Mouse (Mus musculus): ENCODE data around the gene Susd6.

Susd6 gene

DNA sequence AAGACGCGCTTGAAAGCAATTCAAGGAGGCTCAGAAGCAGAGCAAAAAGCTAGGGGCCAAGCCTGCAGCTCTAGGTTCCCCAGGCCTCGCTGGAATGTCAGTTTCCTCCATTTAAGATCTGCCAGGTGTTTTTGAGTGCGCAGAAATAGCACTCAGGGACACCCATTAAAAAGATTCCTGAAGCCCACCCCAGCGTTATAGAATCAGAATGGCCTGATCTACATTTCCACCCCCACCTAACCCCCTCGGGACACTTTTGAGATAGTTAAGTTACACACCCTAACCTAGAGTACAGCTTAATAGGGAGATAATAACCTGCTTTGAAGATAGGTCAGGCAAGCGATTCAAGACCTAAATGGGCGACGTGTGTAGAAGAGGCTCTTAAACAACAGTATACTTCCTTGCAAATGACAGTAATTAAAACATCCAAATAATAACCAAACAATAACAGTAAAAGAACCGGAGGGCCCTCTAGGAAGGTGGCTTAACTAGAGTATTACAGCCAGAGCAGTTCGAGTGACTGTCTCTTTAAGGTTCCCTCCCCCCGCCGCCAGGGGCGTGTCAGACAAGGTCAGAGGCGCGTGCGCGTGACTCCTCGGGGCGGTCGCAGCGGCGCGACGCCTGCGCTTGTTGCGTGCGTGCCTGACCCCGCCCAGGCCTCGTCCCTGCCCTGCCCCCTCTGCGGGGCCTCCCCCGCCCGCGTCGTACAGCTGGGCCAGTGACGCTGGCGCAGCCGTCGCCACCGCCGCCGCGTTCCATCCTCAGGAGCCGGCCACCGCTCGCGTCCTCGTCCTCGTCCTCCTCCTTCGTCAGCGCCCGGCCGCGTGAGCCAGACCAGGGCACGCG lies at the start of gene Susd6:
Gene Susd6 (plus strand): TSS at position 662 of the 846 bp plus-strand sequence.
- peak; percentile 99 for DNase-seq (ENCODE audit: low read depth, low spot score)

DNA sequence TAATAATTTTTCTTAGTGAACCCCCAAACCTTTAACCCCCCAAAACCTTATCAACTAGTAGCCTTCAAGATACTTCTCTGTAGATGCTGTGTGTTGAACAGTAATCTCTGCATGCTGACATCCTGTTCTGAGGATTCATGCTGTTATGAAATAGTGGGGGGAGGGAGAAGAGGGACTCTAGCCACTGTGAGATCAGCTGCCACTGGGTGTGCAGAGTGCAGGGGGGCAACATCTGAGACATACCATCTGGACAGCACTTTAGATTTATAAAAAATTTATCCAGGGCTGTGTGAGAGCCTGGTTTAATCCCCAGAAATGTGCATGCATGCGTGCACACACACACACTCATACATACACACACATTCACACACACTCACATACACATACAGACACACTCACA lies 45.7 kb upstream of the Susd6 start:
- DNase-seq (ENCODE audit: low read depth, low spot score), result no peak

DNA sequence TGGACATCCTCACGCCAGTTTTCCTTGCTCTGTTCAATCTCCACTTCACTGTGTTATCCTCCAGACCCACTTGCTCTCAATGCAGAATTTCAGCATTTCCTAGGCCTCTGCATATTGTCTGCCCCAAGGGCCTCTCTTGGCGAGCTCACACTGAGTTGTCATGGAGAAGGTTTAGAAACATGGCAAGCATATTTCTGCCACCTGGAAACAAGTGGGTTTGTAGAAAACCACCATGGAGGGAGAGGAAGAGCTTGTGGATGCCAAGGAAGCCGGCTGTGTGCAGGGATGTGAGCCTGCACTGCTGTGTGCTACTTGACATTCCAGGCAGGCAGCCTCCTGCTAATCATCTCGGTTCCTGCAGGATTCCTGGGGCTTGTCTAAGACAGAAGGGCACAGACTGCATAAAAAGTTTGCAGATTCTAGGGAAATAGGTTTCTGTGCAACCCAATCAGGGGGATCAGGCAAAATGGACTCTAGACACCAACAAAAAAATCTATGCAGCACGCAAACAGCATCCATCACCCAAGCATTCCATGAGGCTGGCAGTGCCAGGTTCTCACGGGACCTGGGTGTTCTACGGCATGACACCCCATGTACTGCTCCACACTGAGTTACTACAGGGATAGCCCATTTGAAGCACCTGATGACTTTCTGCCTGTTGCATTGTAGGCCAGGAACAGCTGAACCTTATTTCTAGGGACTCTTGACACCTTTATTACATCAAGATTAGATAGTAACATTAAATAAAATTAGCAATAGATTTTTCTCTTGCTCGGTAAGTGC lies 44.1 kb upstream of the Susd6 start:
- DNase-seq (ENCODE audit: low read depth, low spot score), result no peak

DNA sequence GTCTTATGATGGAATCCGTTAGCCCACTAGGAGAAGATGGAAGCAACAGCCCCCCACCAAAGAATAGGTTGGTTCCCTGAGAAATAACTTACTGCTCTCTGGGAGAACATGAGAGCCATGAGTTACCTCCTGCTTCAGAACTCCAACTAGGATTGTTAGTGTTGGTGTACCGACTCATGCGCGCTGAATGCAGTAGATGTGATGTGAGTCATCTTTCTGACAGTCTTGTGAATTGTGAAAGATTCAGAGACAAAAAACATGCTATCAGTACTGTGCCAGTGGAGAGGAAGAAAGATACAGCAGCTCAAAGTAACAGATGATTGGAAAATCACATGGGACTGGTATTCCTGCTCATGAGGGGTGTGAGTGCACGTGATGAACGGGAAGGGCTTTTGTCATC lies 38.8 kb upstream of the Susd6 start:
- no peak for DNase-seq (ENCODE audit: low read depth, low spot score)

DNA sequence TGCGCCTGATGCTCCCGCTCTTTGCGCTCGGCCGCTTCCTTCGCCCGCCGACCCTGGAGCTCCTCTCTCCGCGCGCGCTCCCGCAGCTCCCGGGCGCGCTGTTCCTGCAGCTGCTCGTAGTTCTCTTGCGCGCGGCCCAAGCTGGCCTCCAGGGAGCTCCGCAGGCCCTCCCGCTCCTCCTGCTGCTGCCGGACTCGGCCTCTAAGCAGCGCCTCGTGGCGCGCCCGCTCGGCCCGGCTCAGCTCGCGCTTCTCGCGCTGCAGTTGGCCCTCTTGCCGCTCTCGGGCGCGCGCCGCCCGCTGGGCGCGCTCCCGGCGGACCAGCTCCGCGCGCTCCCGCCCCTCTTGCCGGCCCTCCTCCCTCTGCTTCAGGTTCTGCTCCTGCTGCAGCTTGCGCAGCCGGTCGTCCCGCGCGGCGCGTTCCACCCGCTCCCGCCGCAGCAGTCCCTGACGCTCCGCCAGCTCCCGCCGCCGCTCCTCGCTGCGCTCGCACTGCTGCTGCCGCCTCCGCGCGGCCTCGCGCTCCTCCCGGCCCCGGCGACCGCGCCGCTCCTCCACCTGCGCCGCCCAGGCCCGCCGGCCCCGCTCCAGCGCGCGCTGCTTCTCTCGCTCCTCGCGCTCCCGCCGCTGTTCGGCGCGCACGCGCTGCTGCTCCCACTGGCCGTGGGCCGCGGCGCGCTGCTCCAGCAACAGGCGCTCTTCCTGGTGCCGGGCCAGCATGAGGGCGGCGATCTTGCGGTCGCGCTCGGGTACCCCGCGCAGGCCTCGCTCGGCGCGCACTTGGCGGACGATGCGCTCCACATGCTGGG lies 32.4 kb upstream of the Susd6 start:
- DNase-seq (ENCODE audit: low read depth, low spot score), result peak; percentile 51

DNA sequence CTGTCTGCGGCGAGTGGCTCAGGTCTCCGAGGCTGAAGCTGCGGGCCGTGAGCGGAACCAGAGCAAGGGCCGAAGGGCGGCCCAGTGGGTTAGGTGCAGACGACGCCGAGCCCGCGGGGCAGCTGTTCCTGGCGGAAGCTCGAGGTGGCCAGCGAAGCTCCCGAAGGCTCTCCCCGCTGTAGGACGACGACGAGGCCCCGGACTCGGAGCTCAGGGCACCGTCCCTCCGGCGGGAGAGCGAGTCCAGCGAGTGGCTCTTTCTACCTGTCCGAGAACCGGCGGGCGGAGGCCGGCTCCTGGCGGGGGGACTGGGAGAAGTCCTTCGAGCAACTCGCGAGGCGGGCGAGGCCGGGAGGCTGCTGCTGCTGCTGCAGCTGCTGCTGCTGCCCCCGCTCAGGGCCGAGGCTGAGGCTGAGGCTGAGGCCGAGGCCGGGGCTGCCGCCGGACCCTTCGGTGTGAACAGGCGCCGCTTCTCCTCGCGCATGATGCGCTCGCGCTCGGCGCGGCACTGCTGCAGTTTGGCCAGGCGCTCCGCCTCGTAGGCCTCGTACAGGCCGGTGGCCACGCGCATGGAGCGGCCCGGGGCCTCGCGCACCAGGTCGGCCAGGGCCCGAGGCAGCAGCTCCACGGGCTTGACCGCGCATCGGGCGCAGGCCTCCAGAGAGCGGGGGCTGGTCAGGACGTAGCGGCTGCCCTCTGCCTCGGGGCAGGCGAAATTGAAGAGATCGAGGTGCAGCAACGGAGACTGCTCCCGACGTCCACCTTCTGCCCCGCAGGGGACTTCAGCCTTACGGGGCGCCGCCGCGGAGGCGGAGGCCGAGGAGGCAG lies 31.5 kb upstream of the Susd6 start:
- DNase-seq (ENCODE audit: low read depth, low spot score), result peak; percentile 21

DNA sequence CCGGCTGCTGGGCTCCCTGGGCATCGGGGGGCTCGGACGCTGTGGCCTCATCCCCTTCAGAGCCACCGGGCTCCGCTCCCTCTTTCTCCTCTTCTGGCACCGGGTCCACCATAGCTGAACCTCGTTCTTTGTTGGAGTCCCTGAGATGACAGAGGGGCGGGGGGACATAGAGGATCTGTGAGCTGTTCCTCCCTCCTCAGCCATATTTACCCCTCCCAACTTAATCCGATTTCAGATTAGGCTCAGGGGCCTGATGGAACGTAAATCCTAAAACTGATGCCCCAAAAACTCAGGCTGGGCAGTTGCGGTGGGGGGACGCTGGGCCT lies 31.0 kb upstream of the Susd6 start:
- no peak for DNase-seq (ENCODE audit: low read depth, low spot score)

DNA sequence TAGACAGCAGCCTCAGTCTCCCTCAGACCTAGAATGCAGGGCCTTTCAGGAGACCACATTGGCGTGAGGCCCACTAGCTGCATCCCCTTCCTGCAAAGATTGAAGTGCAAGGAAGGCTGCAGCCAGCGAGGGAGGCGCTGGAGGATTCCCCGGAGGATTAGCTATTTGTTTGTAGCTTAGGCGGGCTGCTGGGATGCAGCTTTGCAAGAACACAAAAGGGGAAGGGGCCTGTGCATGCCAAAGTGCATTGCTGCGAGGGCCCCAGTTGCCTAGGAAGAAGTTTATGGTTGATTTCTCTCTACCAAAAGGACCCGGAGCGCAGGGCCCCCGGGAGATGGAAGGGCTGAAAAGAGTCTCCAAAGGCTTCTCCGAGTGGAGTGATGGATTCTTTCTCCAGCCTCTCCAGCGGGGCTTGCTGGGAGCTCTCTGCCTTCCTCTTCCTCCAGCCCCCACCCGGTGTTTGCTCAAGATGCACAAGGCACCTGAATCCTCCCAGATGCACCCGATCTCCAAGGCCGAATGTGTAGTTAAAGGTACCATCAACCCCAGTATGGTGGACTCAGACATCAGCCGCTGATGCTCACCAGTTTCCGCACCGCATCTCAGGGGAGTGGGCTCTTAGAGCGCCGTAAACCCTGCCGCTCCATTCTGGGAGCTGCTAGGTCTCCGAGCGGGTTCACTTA lies 30.5 kb upstream of the Susd6 start:
- DNase-seq (ENCODE audit: low read depth, low spot score), result no peak

DNA sequence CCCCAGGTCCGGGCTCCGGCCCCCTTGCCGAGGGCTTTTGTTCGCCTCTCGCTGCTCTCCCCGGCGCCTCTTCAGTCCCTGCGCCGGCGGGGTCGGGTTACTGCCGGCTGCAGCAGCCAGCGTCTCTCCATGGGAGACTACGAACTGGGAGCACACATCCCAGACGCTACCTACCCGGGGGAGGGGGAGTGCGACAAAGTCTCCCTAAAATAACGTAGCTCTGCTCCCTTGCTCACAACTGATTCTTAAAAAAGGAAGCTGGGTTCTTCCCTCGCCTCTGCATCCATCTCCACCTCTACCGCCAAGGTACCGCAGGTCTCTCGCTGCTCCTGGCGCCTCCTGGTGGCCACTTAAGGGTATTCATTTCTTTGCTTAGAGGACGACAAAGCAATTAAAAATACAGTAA lies 29.9 kb upstream of the Susd6 start, which contains the start of gene Ccdc177:
Gene Ccdc177 (minus strand): TSS at position 292 of the 406 bp plus-strand sequence.
- peak; percentile 80 for DNase-seq (ENCODE audit: low read depth, low spot score)

DNA sequence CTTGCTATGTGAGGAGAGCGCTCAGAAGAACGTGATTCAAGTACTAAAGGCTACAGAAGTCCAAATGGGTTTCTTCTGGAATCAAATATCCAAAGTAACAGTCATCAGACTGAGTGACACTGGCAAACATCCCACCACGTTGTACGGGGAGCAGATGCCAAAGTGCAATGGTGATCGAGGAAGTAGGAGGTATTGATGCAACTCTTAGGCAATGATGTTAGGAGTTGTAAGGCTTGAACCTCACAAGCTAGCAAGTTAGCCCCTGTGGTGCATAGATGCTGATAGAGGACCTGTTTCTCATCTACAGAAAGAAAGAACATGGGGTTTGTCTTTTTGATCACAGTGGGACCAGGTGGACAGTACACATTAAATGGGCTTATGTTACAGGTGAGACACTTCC lies 27.3 kb upstream of the Susd6 start:
- DNase-seq (ENCODE audit: low read depth, low spot score), result no peak

DNA sequence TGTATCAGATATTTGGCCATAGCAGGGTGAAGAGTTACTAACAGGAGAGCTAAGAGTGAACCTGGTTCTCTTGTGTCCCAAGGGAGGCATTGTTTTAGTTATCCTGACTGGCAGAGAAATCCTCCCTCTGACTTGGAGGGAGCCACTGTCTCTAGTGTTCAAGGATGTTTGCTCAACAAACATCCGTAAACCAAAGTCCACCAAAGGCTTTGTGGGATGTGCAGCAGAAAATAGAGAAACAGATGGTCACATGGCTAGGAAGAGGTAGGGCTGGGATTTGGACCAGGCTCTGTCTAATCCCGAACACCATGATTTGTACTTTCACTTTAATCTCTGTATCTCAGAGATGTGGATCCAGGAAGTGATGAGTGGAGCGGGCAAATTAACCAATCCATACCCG lies 26.2 kb upstream of the Susd6 start:
- DNase-seq (ENCODE audit: low read depth, low spot score), result no peak

DNA sequence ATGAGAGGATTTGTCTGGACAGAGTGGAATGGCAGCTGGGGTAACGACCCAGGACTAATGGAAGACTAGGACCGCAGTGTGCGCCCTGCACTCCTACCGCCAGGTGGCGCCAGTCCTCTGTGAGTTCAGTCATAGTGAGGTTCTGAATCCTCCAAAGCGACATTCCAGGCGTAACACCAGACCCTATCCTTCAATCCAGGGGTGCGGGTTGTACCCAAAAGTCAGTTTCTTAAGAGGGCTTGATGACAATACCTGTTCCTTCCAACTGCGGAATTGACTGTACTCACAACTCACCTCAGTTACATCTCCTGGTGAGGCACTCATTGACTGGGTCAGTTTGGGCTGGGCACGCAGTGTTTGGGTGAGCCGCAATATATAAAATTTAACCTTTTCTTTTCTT lies 20.6 kb upstream of the Susd6 start:
- DNase-seq (ENCODE audit: low read depth, low spot score), result peak; percentile 73

DNA sequence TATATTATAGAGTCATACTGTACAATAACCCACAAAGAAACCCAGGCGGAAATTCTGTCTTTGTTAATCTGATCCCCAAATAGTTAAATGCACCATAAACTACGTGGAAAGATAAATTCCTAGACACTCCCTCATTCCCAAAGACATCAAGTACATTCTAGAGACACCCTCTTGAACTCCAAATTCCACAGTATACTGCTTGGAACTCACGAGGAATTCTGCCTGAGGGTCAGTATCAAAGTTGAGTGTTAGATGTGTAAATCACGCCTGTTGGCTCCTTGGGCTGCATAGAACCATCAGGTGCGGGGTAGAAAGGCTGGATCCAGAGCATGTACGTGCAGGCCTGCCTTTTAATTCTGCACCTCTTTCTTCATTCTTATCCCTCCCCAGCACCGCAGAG lies 15.5 kb upstream of the Susd6 start:
- DNase-seq (ENCODE audit: low read depth, low spot score), result no peak

DNA sequence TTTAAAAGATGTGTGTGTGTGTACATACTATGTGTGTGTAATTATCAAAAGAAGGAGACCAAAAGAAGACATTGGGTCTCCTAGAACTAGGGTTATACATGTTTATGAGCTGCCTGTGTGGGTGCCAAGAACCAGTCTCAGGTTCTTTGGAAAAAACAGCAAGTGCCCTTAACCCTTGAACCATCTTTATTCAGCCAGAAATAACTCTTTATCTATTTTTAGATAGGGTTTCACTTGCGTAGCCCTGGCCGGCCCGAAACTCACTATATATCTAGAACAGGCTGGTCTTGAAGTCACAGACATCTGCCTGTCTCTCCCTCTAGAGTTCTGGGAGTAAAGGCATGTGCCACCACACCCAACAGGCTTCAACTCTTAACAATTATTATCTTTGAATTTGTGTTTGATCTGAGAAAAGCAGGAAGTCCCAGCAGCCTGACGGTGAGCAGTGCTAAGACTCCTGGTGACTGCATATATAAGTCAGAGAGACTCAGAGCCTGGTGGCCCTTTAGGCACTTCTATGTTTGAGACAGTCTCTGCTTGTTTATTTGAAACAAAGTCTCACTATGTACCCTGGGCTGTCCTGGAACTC lies 14.2 kb upstream of the Susd6 start:
- peak; percentile 15 for DNase-seq (ENCODE audit: low read depth, low spot score)

DNA sequence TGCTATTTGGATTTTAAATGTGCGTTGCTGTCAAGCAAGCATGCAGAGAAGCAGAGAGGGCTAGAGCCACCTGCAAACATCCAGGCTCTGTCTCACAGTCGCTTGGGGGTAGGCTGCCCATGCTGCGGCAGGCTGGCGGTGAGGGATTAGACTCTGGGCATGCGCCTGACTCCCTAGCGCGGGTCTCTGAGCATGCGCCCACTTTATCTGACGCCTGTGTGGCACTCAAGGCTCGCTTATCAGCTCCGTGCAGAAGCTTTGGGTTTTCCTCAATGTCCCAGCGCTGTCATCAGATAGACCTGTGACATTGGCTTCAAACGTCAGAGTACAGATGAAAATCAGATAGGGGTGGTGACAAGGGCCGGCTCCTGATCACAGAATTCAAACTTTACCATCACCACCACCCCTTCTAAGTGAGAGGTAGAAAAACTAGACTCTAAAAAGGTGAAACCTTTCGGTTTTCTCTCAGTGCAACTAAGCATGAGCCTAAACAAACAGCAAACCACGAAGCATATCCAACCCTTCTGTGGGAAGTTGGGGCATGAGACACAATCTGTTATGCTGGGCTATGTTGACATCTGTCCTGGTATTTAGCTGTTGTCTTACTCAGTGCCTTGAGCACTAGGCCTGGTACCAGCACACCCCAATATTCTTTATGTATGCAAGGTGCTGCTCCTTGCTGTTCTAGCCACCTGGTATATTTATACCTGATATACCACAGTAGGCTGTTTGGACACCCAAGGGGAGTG lies 11.9 kb upstream of the Susd6 start:
- peak; percentile 36 for DNase-seq (ENCODE audit: low read depth, low spot score)

DNA sequence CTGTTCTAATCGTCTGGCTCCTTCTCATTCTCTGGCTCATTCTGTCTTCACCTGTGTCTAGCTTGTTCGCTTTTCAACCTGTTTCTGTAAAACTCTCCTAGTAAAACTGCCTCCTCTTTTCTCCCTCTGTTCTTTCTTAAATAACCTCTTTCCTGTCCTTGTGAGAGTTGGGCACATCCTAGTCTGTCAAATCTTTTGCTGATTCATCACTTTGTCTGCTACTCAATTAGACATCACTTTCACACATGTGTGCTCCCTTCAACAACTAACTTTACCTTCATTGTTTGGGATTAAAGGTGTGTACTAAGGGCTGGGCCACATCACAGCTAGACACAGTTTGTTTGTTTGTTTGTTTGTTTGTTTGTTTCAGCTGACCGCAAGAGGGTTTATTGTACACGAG lies 10.6 kb upstream of the Susd6 start:
- DNase-seq (ENCODE audit: low read depth, low spot score), result no peak

DNA sequence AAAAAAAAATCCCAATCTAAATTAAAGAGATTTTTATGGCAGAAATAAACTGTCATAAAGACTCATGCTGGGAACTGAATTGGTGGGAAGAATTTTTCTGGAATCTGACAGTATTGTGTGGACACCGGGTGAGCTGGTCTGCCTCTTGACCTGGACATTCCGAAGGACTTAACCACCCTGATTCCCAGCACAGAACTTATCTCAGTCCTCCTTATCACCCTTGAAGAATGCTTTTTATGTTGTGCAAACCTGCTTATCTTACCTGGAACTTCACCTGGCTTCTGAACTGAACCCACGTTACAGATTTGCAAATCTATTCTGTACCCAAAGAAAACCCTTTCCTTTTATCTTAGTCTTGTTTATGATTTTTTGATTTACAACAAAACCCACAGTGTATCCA lies 8.1 kb upstream of the Susd6 start:
- DNase-seq (ENCODE audit: low read depth, low spot score), result no peak

DNA sequence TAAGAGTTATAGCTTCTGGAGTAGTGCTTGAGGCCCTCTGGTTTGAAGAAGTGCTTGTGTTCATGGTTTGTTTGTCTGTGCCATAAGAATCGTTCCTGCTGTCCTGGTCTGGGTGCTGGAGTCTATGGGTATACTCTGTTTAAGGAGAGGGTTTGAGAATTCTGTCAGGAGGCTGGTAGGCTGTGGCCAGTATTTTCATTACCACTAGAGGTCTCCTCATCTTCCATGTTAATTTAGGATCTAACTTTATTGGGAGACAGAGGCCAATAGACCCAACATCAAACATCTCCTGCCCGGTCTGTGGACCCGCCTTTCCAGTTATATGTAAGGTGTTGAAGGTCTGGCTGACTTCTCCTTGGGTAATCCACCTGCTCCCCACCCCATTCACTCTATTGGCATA lies 7.4 kb upstream of the Susd6 start:
- no peak for DNase-seq (ENCODE audit: low read depth, low spot score)

DNA sequence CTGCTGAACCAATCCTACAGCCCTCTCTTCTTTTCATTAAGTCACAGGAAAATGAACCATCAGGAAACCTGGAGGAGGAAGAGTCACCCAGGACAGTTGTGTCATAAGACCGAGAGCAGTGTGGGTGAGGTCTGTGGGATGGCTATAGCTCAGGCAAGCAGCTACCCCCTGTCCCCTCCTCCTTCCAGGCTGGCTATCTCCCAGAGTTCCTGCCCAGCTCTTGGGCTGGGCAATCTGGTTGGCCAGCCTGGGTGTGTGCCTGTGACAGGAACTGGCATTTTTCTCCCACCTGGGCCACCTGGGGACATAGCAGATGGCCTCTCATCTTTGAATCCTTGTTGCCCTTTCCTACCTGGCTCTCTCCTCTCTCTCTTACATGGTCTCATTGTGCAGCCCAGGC lies 6.4 kb upstream of the Susd6 start:
- DNase-seq (ENCODE audit: low read depth, low spot score), result no peak

DNA sequence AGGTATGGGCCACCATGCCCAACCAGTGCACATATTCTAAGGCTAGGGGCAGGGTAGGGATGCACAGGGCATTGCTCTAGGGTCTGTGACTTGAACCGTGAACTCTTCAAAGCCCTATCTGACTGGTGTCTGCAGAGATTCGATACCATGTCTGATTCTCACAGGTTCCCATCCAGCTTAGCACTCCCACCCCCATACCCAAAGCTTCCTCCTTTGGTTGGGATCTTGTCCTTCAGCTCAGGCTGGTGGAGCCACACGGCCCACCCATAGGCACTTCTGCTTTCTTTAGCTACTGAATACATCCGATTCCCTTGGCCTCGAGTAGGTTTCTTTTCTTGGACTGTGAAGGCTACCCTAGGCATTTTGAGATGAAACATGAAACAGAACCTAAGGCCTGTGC lies 5.3 kb upstream of the Susd6 start:
- DNase-seq (ENCODE audit: low read depth, low spot score), result no peak

All from CD4-positive helper T cell, adult 2 months (primary cell).